Comparison of ENCODE assay signal across 8 mouse cellular contexts in the genomic region with DNA sequence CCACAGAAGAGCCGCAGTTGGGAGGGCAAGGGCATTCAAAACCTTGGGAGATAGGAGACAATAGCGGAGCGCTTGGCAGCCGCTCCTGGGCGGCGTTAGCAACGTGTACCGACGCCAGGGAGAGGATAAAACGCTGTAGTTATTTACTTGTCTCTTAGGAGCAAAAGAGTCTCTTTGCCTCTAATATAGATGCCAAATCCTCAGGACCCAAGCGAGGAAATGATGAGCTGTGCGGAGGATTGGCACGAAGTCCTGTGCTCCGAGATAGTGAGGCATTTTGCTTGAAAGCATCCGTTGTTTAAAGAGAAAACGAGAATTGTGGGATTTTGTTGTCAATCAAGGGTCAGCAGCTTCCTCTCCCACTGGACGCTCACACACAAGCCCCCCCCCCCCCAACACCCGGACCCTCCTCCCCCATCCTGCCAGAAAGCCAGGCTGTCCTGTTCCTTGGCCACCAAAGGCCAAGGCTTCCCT.
DNase-seq lines count a peak whose midpoint lies in the region; ATAC-seq lines count a peak whose summit lies in the region.

No protein-coding gene starts in this region.

- peak overlapping the region; percentile 53 for H3K4me2 ChIP-seq in hindbrain, embryonic 13.5 days
- peak overlapping the region; percentile 61 for H3K4me2 ChIP-seq in limb, embryonic 13.5 days (replicated peaks)

- peak overlapping the region; percentile 29 for H3K4me3 ChIP-seq in hindbrain, embryonic 13.5 days
- no peak overlapping the region for H3K4me3 ChIP-seq in limb, embryonic 13.5 days

- peaks cover 7% of the 10 kb centered on the region; the same call in 1 of the 2 replicates for H3K27me3 ChIP-seq in hindbrain, embryonic 13.5 days
- peaks cover 4% of the 10 kb centered on the region; the same call in 1 of the 2 replicates for H3K27me3 ChIP-seq in limb, embryonic 13.5 days

- no peaks in the 10 kb centered on the region for H3K36me3 ChIP-seq in hindbrain, embryonic 13.5 days
- no peaks in the 10 kb centered on the region for H3K36me3 ChIP-seq in limb, embryonic 13.5 days

- WGBS in hindbrain, embryonic 13.5 days = 16% methylated on average over 18 of the region's 18 CpGs
- 70% methylated on average over 18 of the region's 18 CpGs for WGBS in limb, embryonic 13.5 days

- DNase-seq in cerebellum, adult 11-12 months = peak; percentile 5
- DNase-seq in cerebellum, postnatal 10 days = peak; percentile 41 to 53
- no peak for DNase-seq in thymus, postnatal 4 days
- DNase-seq in adrenal gland, postnatal 14 days = no peak
- no peak for DNase-seq in MN1 (ENCODE audit: low spot score)

- ATAC-seq in cerebellum, adult (ENCODE audit: insufficient number of reproducible peaks, low FRiP score, low TSS enrichment) = no peak
- peak; percentile 49 for ATAC-seq in hindbrain, embryonic 13.5 days (ENCODE audit: low FRiP score)
- no peak for ATAC-seq in limb, embryonic 13.5 days (ENCODE audit: low FRiP score, low read depth)

- H3K9me3 ChIP-seq in hindbrain, embryonic 13.5 days = no peaks in the 10 kb centered on the region
- no peaks in the 10 kb centered on the region for H3K9me3 ChIP-seq in limb, embryonic 13.5 days

- peak overlapping the region; percentile 78 for H3K27ac ChIP-seq in hindbrain, embryonic 13.5 days
- no peak overlapping the region for H3K27ac ChIP-seq in limb, embryonic 13.5 days

- peak overlapping the region; percentile 51 for H3K9ac ChIP-seq in hindbrain, embryonic 13.5 days
- no peak overlapping the region for H3K9ac ChIP-seq in limb, embryonic 13.5 days

- H3K4me1 ChIP-seq in hindbrain, embryonic 13.5 days (replicated peaks) = peaks cover 43% of the 10 kb centered on the region
- peaks cover 32% of the 10 kb centered on the region for H3K4me1 ChIP-seq in limb, embryonic 13.5 days

Comparison
In these comparisons a context has a peak if more than half of its experiments do, and no peak if none do; other contexts are left out.
1. DNase-seq: peak in cerebellum, adult 11-12 months (single experiment) and cerebellum, postnatal 10 days (2 of 2); none in thymus, postnatal 4 days (single experiment), adrenal gland, postnatal 14 days (single experiment) and MN1 (single experiment).